18 mouse cellular contexts compared by ENCODE assay signal in the genomic region with DNA sequence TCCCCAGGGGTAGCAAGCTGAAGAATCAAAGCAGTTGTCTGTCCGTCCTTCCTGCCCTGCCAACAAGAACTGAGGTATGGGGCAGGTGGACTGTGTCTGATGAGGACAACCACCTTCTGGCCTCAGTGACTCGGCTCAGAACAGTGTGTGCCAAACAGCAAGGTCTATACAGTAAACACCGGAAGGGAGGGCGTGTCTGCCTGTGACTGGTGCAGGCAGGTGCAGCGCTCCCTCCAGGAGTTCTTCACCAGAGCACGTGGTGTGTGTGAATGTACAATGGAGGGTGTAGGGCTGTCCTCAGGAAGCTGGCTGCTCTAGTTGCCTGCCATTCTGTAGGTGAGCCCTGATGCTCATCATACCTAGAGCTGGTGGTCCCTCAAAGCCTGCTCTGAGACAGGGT.
A peak's percentile ranks its signal among the peaks of the same experiment; 100 is the strongest.
DNase-seq lines count a peak whose midpoint lies in the region; ATAC-seq and TF ChIP-seq lines count a peak whose summit lies in the region.
"Had no signal": no experiment of that assay in that cellular context is flagged by ENCODE, and none has a peak within 500 bp of the region (broad histone marks: within the 10 kb centered on the region; RNA-seq: fewer than 3 reads in every experiment).

No protein-coding gene starts in this region.

- no peak for TF ChIP-seq POLR2A in lung, adult 2 months (IDR thresholded peaks at IDR 0.05; ENCODE audit: borderline replicate concordance, extremely low read depth, low read depth, low read length)

- 75% methylated on average over 6 of the region's 6 CpGs for WGBS in intestine, embryonic 15.5 days
- 75% methylated on average over 6 of the region's 6 CpGs for WGBS in limb, embryonic 15.5 days
- WGBS in lung, adult 2 months: 76% methylated on average over 6 of the region's 6 CpGs

- peak; percentile 43 for DNase-seq in ES-E14 (ENCODE audit: low read depth, low spot score)
- no peak for DNase-seq in left cerebral cortex, adult 11 months (ENCODE audit: low spot score)
- DNase-seq in lung, adult 2 months: no peak
- DNase-seq in frontal cortex, postnatal 36 days (ENCODE audit: low spot score in 2 of 2): no peak
- DNase-seq: B cell, adult 2 months; cerebellum, adult 8-10 months; heart, postnatal 14 days; kidney, adult 9 months; kidney, postnatal 36 days; thymus, postnatal 4 days had no signal

- H3K36me3 ChIP-seq in E14TG2a.4 (ENCODE audit: insufficient read depth, low read length): peaks cover 8% of the 10 kb centered on the region; the same call in 1 of the 2 replicates
- peaks cover 2% of the 10 kb centered on the region; the same call in 1 of the 2 replicates for H3K36me3 ChIP-seq in ES-E14 (ENCODE audit: control insufficient read depth, insufficient read depth, low read length, poor library complexity, severe bottlenecking)
- H3K36me3 ChIP-seq in intestine, embryonic 15.5 days: no peaks in the 10 kb centered on the region
- H3K36me3 ChIP-seq in limb, embryonic 15.5 days: no peaks in the 10 kb centered on the region
- H3K36me3 ChIP-seq: hindbrain, embryonic 12.5 days; lung, embryonic 15.5 days; midbrain, embryonic 12.5 days had no signal

- H3K4me3 ChIP-seq in E14TG2a.4 (replicated peaks; ENCODE audit: low read length) (peak overlapping the region; percentile 68), ES-E14 (ENCODE audit: insufficient read depth in 1 of 2, low read depth in 1 of 2, low read length in 2 of 2, poor library complexity in 1 of 2, severe bottlenecking in 1 of 2) (peak overlapping the region in 1 of 2 experiments; percentile 28; a peak in 1 of 4 replicates)
- H3K4me3 ChIP-seq in intestine, embryonic 15.5 days (replicated peaks): no peak overlapping the region
- H3K4me3 ChIP-seq in limb, embryonic 15.5 days: peak overlapping the region; percentile 4; the same call in 1 of the 2 replicates
- H3K4me3 ChIP-seq in lung, adult 2 months (replicated peaks; ENCODE audit: extremely low read depth, low read depth, low read length): no peak overlapping the region
- H3K4me3 ChIP-seq: hindbrain, embryonic 12.5 days; left cerebral cortex, adult 2 months; lung, embryonic 15.5 days; midbrain, embryonic 12.5 days had no signal

- in situ Hi-C loops in ES-E14 (cut with MboI; ENCODE audit: low sequenced_read_pairs in 2 of 2, unreplicated experiment in 2 of 2): no loop called here

- ATAC-seq in intestine, embryonic 15.5 days: 0 out of 2 replicates have a peak, but pooled peaks have one; percentile 26
- no peak for ATAC-seq in limb, embryonic 15.5 days (ENCODE audit: insufficient number of reproducible peaks, low FRiP score, low TSS enrichment, low read depth)

- peaks cover 69% of the 10 kb centered on the region for H3K4me1 ChIP-seq in E14TG2a.4 (replicated peaks; ENCODE audit: low read depth, low read length)
- H3K4me1 ChIP-seq in ES-E14 (ENCODE audit: control insufficient read depth in 2 of 2, insufficient read depth in 2 of 2, low read length in 2 of 2, poor library complexity in 1 of 2): peaks cover 8 to 19% of the 10 kb centered on the region in 2 experiments; a peak in 3 of 4 replicates
- H3K4me1 ChIP-seq in intestine, embryonic 15.5 days (replicated peaks): peaks cover 16% of the 10 kb centered on the region
- H3K4me1 ChIP-seq in limb, embryonic 15.5 days: peaks cover 46% of the 10 kb centered on the region
- peaks cover 12% of the 10 kb centered on the region; the same call in 1 of the 2 replicates for H3K4me1 ChIP-seq in lung, adult 2 months (ENCODE audit: control insufficient read depth, insufficient read depth, low read length)

- peak overlapping the region; percentile 45; the same call in 1 of the 2 replicates for H3K9ac ChIP-seq in ES-E14 (ENCODE audit: insufficient read depth, low read depth, low read length, poor library complexity, severe bottlenecking)
- H3K9ac ChIP-seq in intestine, embryonic 15.5 days: no peak overlapping the region
- no peak overlapping the region for H3K9ac ChIP-seq in limb, embryonic 15.5 days
- H3K9ac ChIP-seq: hindbrain, embryonic 12.5 days; lung, embryonic 15.5 days; midbrain, embryonic 12.5 days had no signal

- TF ChIP-seq CTCF in E14TG2a.4 (conservative IDR thresholded peaks at IDR 0.05; ENCODE audit: low read length): no peak
- no peak for TF ChIP-seq CTCF in lung, adult 2 months (IDR thresholded peaks at IDR 0.05; ENCODE audit: insufficient read depth, low read length)

- no peaks in the 10 kb centered on the region for H3K27me3 ChIP-seq in E14TG2a.4 (ENCODE audit: insufficient read depth, low read length)
- no peaks in the 10 kb centered on the region for H3K27me3 ChIP-seq in intestine, embryonic 15.5 days (replicated peaks)
- H3K27me3 ChIP-seq in limb, embryonic 15.5 days: no peaks in the 10 kb centered on the region
- H3K27me3 ChIP-seq: hindbrain, embryonic 12.5 days; lung, embryonic 15.5 days; midbrain, embryonic 12.5 days had no signal

- peaks cover 6% of the 10 kb centered on the region for H3K9me3 ChIP-seq in E14TG2a.4 (ENCODE audit: low read length)
- H3K9me3 ChIP-seq in ES-E14 (ENCODE audit: control insufficient read depth, insufficient read depth, low read depth, low read length): no peaks in the 10 kb centered on the region
- no peaks in the 10 kb centered on the region for H3K9me3 ChIP-seq in intestine, embryonic 15.5 days
- H3K9me3 ChIP-seq in limb, embryonic 15.5 days: no peaks in the 10 kb centered on the region
- H3K9me3 ChIP-seq: hindbrain, embryonic 12.5 days; lung, embryonic 15.5 days; midbrain, embryonic 12.5 days had no signal

- H3K27ac ChIP-seq in ES-E14 (ENCODE audit: insufficient read depth, low read depth, low read length, poor library complexity, severe bottlenecking): peak overlapping the region; percentile 4
- H3K27ac ChIP-seq in intestine, embryonic 15.5 days: no peak overlapping the region
- H3K27ac ChIP-seq in limb, embryonic 15.5 days: no peak overlapping the region
- H3K27ac ChIP-seq: hindbrain, embryonic 12.5 days; left cerebral cortex, adult 2 months; lung, embryonic 15.5 days; midbrain, embryonic 12.5 days had no signal

- H3K4me2 ChIP-seq in intestine, embryonic 15.5 days (replicated peaks): 0 out of 2 replicates have a peak overlapping the region, but pooled peaks have one; percentile 5
- peak overlapping the region; percentile 31 for H3K4me2 ChIP-seq in limb, embryonic 15.5 days
- H3K4me2 ChIP-seq: heart, embryonic 11.5 days; hindbrain, embryonic 12.5 days; lung, embryonic 15.5 days; midbrain, embryonic 12.5 days had no signal

TF ChIP-seq in ES-E14, 5 proteins besides CTCF, POLR2A, EP300 and RAD21:
- TF ChIP-seq CHD2 (IDR thresholded peaks at IDR 0.05; ENCODE audit: low read depth, low read length): no peak
TF ChIP-seq in ES-E14: peak in this region for 0.

Comparison
In these comparisons a context has a peak if more than half of its experiments do, and no peak if none do; other contexts are left out.
1. H3K4me3 ChIP-seq: peak in E14TG2a.4 (single experiment) and limb, embryonic 15.5 days (single experiment); none in intestine, embryonic 15.5 days (single experiment) and lung, adult 2 months (single experiment).